Mouse (Mus musculus) lung, adult 2 months (tissue): ENCODE measurements around the gene Rbpms2.

Experiments
- CTCF ChIP-seq: fragments of 200-500 bp; IDR thresholded peaks from 2 replicates; pipeline ENCODE4 v1.5.1; 2011; ENCODE audit warnings: mild to moderate bottlenecking, low read length, control low read depth; ENCODE audit not compliant: insufficient read depth
- POLR2A ChIP-seq: fragments of 200-500 bp; IDR thresholded peaks from 2 replicates; pipeline ENCODE4 v1.6.1; 2011; ENCODE audit warnings: low read depth, mild to moderate bottlenecking, control low read depth, low read length, borderline replicate concordance; ENCODE audit errors: extremely low read depth

DNA sequence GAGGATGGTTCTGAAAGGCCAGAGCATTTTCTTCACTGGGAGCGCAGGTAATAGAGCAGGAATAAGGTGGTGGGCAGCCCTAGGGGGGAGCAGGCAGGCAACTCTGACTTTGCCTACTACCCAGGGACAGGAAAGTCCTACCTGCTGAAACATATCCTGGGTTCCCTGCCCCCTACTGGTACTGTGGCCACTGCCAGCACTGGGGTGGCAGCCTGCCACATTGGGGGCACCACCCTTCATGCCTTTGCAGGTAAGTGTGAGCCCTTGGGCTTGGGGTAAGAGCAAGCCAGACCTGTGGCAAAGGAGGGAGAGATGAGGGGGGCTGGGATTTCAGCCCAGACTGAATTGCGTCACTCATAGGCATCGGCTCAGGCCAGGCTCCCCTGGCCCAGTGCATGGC, 40.4 kb upstream of the Rbpms2 start:
- no peak for TF ChIP-seq CTCF
- no peak for TF ChIP-seq POLR2A
